Mouse (Mus musculus) megakaryocyte progenitor cell, adult 5-6 weeks (primary cell): ENCODE measurements around the gene Med28. TPM values are rescaled to one million over a fixed set of nuclear protein-coding genes. Genes with fewer than 3 reads are reported as not detected.

Source experiments
- total RNA-seq, 2 experiments: library from RNA; stranded (forward) in 1 of 2; stranded (reverse) in 1 of 2; fragments of 157-497, 149-512 nt in 1 of 2; fragments of 200-1000 nt in 1 of 2; gene quantifications; 2 replicates each; pipeline versions ENCODE4 v1.2.3 to v1.2.4; 2015 to 2017

The Med28 gene
- total RNA-seq, 2 experiments from 2014 or later = 41.2 to 109 TPM

Other genes starting within 250 kb of the Med28 start
- 121 and 133 TPM in 2 replicates for gene Qdpr, start 70.0 kb upstream of the Med28 start, total RNA-seq (2015)
- 39.5 and 52.2 TPM in 2 replicates for gene Qdpr, start 70.0 kb upstream of the Med28 start, total RNA-seq (2017)
- not detected in 2 replicates for gene Clrn2, start 66.5 kb upstream of the Med28 start, total RNA-seq (2015)
- gene Clrn2, start 66.5 kb upstream of the Med28 start, total RNA-seq (2017) = not detected in 2 replicates
- 56.3 and 61.9 TPM in 2 replicates for gene Lap3, start 26.9 kb upstream of the Med28 start, total RNA-seq (2015)
- 57.5 and 63.4 TPM in 2 replicates for gene Lap3, start 26.9 kb upstream of the Med28 start, total RNA-seq (2017)
- not detected in 2 replicates for gene Fam184b, start 119.4 kb downstream of the Med28 start, total RNA-seq (2015)
- gene Fam184b, start 119.4 kb downstream of the Med28 start, total RNA-seq (2017) = not detected in 2 replicates
- gene Ncapg, start 149.7 kb downstream of the Med28 start, total RNA-seq (2015) = 76.7 and 107 TPM in 2 replicates
- gene Ncapg, start 149.7 kb downstream of the Med28 start, total RNA-seq (2017) = 70.5 and 82.4 TPM in 2 replicates